Mouse (Mus musculus): ENCODE results near the gene Pygm.

DNA sequence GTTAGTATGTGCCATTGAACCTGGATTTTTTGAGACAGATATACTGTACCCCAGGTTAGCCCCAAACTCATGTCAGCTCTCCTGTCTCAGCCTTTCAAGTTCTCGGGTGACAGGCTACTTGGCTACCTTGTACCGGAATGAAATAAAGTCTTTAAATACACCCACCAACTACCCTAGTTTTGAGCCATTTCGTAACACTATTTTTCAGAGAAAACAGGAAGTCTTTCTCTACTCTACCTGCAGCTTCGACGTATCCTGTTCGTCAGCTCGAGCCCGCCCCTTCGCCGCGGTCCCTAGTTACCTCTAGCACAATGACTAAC, 21.1 kb upstream of the Pygm start:
- no peak for TF ChIP-seq CTCF (IDR thresholded peaks at IDR 0.05; ENCODE audit: control insufficient read depth, insufficient read depth, insufficient read length)
- no peak for TF ChIP-seq MYOG (IDR thresholded peaks at IDR 0.05; ENCODE audit: control insufficient read depth, extremely low read depth, insufficient read length)
- TF ChIP-seq USF1 (IDR thresholded peaks at IDR 0.05; ENCODE audit: low read depth): no peak

Measured in C2C12 (cell line).